Mouse (Mus musculus) hindbrain, embryonic 16.5 days (tissue): Measurements from ENCODE around the gene Sgms1. TPM values are rescaled to one million over a fixed set of nuclear protein-coding genes. Genes with fewer than 3 reads are reported as not detected.
A peak's percentile ranks its signal among the peaks of the same experiment; 100 is the strongest.

Experiments
- ATAC-seq: fragments of 200-750 bp; cut with Nextera tagmentation; 2 replicates; pipeline ENCODE4 v1.8.0; 2017; ENCODE audit warnings: moderate TSS enrichment, moderate library complexity
- H3K27ac ChIP-seq: fragments of 300-500 bp; sonication (generic); 2 replicates; pipeline ENCODE4 v1.5.1; 2014; ENCODE audit warnings: low read depth, mild to moderate bottlenecking, control low read depth, low read length, moderate library complexity
- H3K27me3 ChIP-seq: fragments of 300-500 bp; sonication (generic); replicated peaks from 2 replicates; pipeline ENCODE4 v1.6.1; 2014; ENCODE audit warnings: low read length; ENCODE audit not compliant: control insufficient read depth, insufficient read depth
- H3K36me3 ChIP-seq: fragments of 300-500 bp; sonication (generic); 2 replicates; pipeline ENCODE4 v1.6.1; 2014; ENCODE audit warnings: mild to moderate bottlenecking, low read length, moderate library complexity, mixed read lengths; ENCODE audit not compliant: control insufficient read depth, insufficient read depth
- H3K4me1 ChIP-seq: fragments of 300-500 bp; sonication (generic); 2 replicates; pipeline ENCODE4 v1.6.1; 2014; ENCODE audit warnings: low read depth, low read length; ENCODE audit not compliant: control insufficient read depth, insufficient read depth
- H3K4me2 ChIP-seq: fragments of 300-500 bp; sonication (generic); 2 replicates; pipeline ENCODE4 v1.6.1; 2014; ENCODE audit warnings: mild to moderate bottlenecking, low read length, control low read depth, moderate library complexity
- H3K4me3 ChIP-seq: fragments of 300-500 bp; sonication (generic); 2 replicates; pipeline ENCODE4 v1.5.1; 2014; ENCODE audit warnings: mild to moderate bottlenecking, low read length, control low read depth, moderate library complexity
- H3K9ac ChIP-seq: fragments of 300-500 bp; sonication (generic); 2 replicates; pipeline ENCODE4 v1.6.1; 2014; ENCODE audit warnings: low read depth, mild to moderate bottlenecking, control low read depth, low read length, moderate library complexity
- H3K9me3 ChIP-seq: fragments of 300-500 bp; sonication (generic); 2 replicates; pipeline ENCODE4 v1.6.1; 2014; ENCODE audit warnings: mild to moderate bottlenecking, low read length, moderate library complexity; ENCODE audit not compliant: control insufficient read depth
- WGBS: fragments of 180-500 bp; shearing (Covaris S2); extraction: QIAGEN DNeasy Blood & Tissue Kit; methylation state at CpG from one replicate; pipeline ENCODE4 v1.1.7; 2014; 5-methylcytosine and 5-hydroxymethylcytosine counted together
- polyA plus RNA-seq: library from polyadenylated mRNA; unstranded; fragments of >200 nt; fragmentation: Nextera tagmentation; extraction: Ambion mirVana; gene quantifications from 2 replicates; pipeline ENCODE4 v1.2.1, GENCODE M21; 2015

Sgms1 gene
- polyA plus RNA-seq, 1 experiment from 2014 or later: 21.7 TPM

DNA sequence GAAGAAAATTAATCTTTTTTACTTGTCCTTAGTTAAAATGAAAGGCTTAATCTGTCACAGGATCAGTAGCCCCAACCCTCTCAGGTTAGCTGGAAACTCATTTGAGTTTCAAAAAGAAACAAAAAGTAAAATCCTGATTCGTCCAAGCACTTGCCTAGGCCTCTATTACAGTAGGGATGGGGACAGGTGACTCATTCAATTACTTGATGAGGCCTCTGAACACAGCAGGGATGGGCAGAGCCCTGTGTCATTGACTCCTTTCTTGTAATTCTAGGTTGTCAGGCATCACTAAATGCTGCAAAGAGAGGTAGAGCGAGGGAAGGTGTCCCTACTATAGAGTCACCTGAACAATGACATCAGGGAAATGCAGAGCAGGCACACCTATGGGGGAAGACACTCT, 115.4 kb downstream of the Sgms1 start:
- Histone ChIP-seq H3K4me1 (peaks cover 3% of the 10 kb centered on the region; the same call in 1 of the 2 replicates), H3K27ac (no peak overlapping the region), H3K9ac (no peak overlapping the region), H3K27me3 (no peaks in the 10 kb centered on the region), H3K36me3 (no peaks in the 10 kb centered on the region), H3K4me2 (no peak overlapping the region), H3K9me3 (no peaks in the 10 kb centered on the region), H3K4me3 (no peak overlapping the region)
- no peak for ATAC-seq
- WGBS: 74% methylated on average over 2 of the region's 2 CpGs

GRCm38 (mm10) chr19:32273714-32274113, 115.8 kb downstream of the Sgms1 start:
- H3K27me3 ChIP-seq: no peaks in the 10 kb centered on the region
- H3K9me3 ChIP-seq: no peaks in the 10 kb centered on the region
- WGBS: 44% methylated on average over 3 of the region's 3 CpGs
- no peak overlapping the region for H3K4me3 ChIP-seq
- no peak for ATAC-seq
- no peak overlapping the region for H3K9ac ChIP-seq
- H3K27ac ChIP-seq: no peak overlapping the region; the same call in 1 of the 2 replicates
- peaks cover 3% of the 10 kb centered on the region; the same call in 1 of the 2 replicates for H3K4me1 ChIP-seq
- no peak overlapping the region for H3K4me2 ChIP-seq
- H3K36me3 ChIP-seq: no peaks in the 10 kb centered on the region

GRCm38 (mm10) chr19:32272475-32273260, 116.8 kb downstream of the Sgms1 start:
- Histone ChIP-seq H3K27ac (no peak overlapping the region), H3K9ac (no peak overlapping the region), H3K4me1 (peaks cover 3% of the 10 kb centered on the region; the same call in 1 of the 2 replicates), H3K4me3 (no peak overlapping the region), H3K9me3 (no peaks in the 10 kb centered on the region), H3K36me3 (no peaks in the 10 kb centered on the region), H3K4me2 (no peak overlapping the region), H3K27me3 (no peaks in the 10 kb centered on the region)
- WGBS: 84% methylated on average over 6 of the region's 6 CpGs
- ATAC-seq: no peak

GRCm38 (mm10) chr19:32271455-32272200, 117.9 kb downstream of the Sgms1 start:
- ATAC-seq: no peak
- Histone ChIP-seq H3K4me2 (no peak overlapping the region), H3K9ac (no peak overlapping the region), H3K4me3 (no peak overlapping the region), H3K36me3 (no peaks in the 10 kb centered on the region), H3K27ac (no peak overlapping the region), H3K4me1 (peaks cover 3% of the 10 kb centered on the region; the same call in 1 of the 2 replicates), H3K9me3 (no peaks in the 10 kb centered on the region), H3K27me3 (no peaks in the 10 kb centered on the region)
- 87% methylated on average over 11 of the region's 11 CpGs for WGBS

GRCm38 (mm10) chr19:32269844-32270176, 119.7 kb downstream of the Sgms1 start:
- no peaks in the 10 kb centered on the region for H3K9me3 ChIP-seq
- no peak overlapping the region for H3K9ac ChIP-seq
- no peak for ATAC-seq
- no peak overlapping the region for H3K4me3 ChIP-seq
- no peaks in the 10 kb centered on the region for H3K36me3 ChIP-seq
- no peak overlapping the region for H3K4me2 ChIP-seq
- no peak overlapping the region for H3K27ac ChIP-seq
- WGBS: 87% methylated on average over 6 of the region's 6 CpGs
- H3K4me1 ChIP-seq: peaks cover 3% of the 10 kb centered on the region; the same call in 1 of the 2 replicates
- H3K27me3 ChIP-seq: no peaks in the 10 kb centered on the region

DNA sequence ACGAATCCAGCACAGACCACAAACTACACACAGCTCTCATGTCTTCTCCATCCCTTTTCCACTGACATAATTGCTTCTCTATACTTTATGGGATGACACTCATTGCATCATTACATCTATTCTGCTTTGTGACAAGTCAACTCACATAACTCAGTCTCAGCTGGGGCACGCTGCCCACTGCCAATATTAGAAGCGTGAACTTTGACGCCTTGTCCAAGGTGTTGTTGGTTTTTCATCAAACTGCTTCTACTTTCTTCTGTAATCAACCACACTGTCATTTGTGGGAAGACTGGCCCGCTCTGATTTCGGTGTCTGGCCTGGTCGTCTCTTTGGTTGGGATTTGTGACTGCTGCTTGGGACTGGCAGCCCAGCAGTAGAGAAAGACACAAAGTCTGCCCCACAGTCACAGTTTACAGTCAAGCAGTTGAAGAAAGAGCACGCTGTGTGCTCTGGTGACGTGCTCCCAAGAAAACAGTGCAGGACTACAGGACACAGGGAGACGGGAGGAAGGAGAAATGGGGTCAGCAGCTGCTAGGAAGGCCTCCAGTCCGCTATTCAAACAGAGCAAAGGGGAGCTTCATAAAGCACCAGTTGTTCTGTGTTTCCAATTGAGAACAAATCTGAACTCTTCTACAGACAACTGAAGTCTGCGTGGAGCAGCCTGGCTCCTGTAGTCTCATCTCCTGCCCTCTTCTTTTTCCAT, 120.2 kb downstream of the Sgms1 start:
- Histone ChIP-seq H3K27ac (no peak overlapping the region), H3K4me3 (no peak overlapping the region), H3K4me1 (peaks cover 3% of the 10 kb centered on the region; the same call in 1 of the 2 replicates), H3K9me3 (no peaks in the 10 kb centered on the region), H3K9ac (no peak overlapping the region), H3K27me3 (no peaks in the 10 kb centered on the region), H3K36me3 (no peaks in the 10 kb centered on the region), H3K4me2 (no peak overlapping the region)
- 89% methylated on average over 12 of the region's 12 CpGs for WGBS
- 0 out of 2 replicates have a peak, but pooled peaks have one; percentile 14 for ATAC-seq

- no peak overlapping the region for H3K4me3 ChIP-seq
- ATAC-seq: no peak
- H3K9me3 ChIP-seq: no peaks in the 10 kb centered on the region
- H3K27me3 ChIP-seq: no peaks in the 10 kb centered on the region
- H3K27ac ChIP-seq: no peak overlapping the region
- no peak overlapping the region for H3K9ac ChIP-seq
- 82% methylated on average over 9 of the region's 9 CpGs for WGBS
- H3K36me3 ChIP-seq: no peaks in the 10 kb centered on the region
- H3K4me1 ChIP-seq: no peaks in the 10 kb centered on the region
- H3K4me2 ChIP-seq: no peak overlapping the region
Measured at GRCm38 (mm10) chr19:32268562-32268961, 121.0 kb downstream of the Sgms1 start.

GRCm38 (mm10) chr19:32266385-32267252, 122.9 kb downstream of the Sgms1 start:
- Histone ChIP-seq H3K27ac (no peak overlapping the region), H3K4me1 (no peaks in the 10 kb centered on the region), H3K4me3 (no peak overlapping the region), H3K27me3 (no peaks in the 10 kb centered on the region), H3K36me3 (no peaks in the 10 kb centered on the region), H3K4me2 (no peak overlapping the region), H3K9me3 (no peaks in the 10 kb centered on the region), H3K9ac (no peak overlapping the region)
- WGBS: 88% methylated on average over 9 of the region's 9 CpGs
- ATAC-seq: no peak
